Mouse (Mus musculus) lung, postnatal 0 days (tissue): ENCODE data around the gene 3110082I17Rik. TPM values are rescaled to one million over a fixed set of nuclear protein-coding genes. Genes with fewer than 3 reads are reported as not detected.

Experiments
- ATAC-seq: fragments of 200-750 bp; cut with Nextera tagmentation; 2 replicates; pipeline ENCODE4 v1.8.0; 2017; ENCODE audit warnings: moderate library complexity
- DNase-seq: peaks from one replicate; pipeline ENCODE4 v3.0.0-alpha.2; 2016; ENCODE audit warnings: low spot score
- H3K27ac ChIP-seq: fragments of 300-500 bp; sonication (generic); 2 replicates; pipeline ENCODE4 v1.5.1; 2014; ENCODE audit warnings: antibody characterized with exemption, mild to moderate bottlenecking, low read length, mixed read lengths
- H3K27me3 ChIP-seq: fragments of 300-500 bp; sonication (generic); replicated peaks from 2 replicates; pipeline ENCODE4 v1.6.1; 2014; ENCODE audit warnings: low read length, mixed read lengths; ENCODE audit not compliant: insufficient read depth
- H3K36me3 ChIP-seq: fragments of 300-500 bp; sonication (generic); 2 replicates; pipeline ENCODE4 v1.6.1; 2014; ENCODE audit warnings: low read length, mixed read lengths; ENCODE audit not compliant: insufficient read depth
- H3K4me1 ChIP-seq: fragments of 300-500 bp; sonication (generic); 2 replicates; pipeline ENCODE4 v1.6.1; 2014; ENCODE audit warnings: antibody characterized with exemption, low read depth, low read length, mixed read lengths; ENCODE audit not compliant: insufficient read depth
- H3K4me2 ChIP-seq: fragments of 300-500 bp; sonication (generic); replicated peaks from 2 replicates; pipeline ENCODE4 v1.6.1; 2014; ENCODE audit warnings: low read depth, mild to moderate bottlenecking, low read length, moderate library complexity, mixed read lengths
- H3K4me3 ChIP-seq: fragments of 300-500 bp; sonication (generic); 2 replicates; pipeline ENCODE4 v1.5.1; 2014; ENCODE audit warnings: low read depth, low read length
- H3K9ac ChIP-seq: fragments of 300-500 bp; sonication (generic); replicated peaks from 2 replicates; pipeline ENCODE4 v1.6.1; 2014; ENCODE audit warnings: low read depth, mild to moderate bottlenecking
- H3K9me3 ChIP-seq: fragments of 300-500 bp; sonication (generic); 2 replicates; pipeline ENCODE4 v1.6.1; 2016; ENCODE audit warnings: low read length, mixed read lengths
- CTCF ChIP-seq: IDR thresholded peaks from 2 replicates; pipeline ENCODE4 v1.5.1; 2016; ENCODE audit warnings: antibody characterized with exemption, mild to moderate bottlenecking
- EP300 ChIP-seq: IDR thresholded peaks from 2 replicates; pipeline ENCODE4 v1.6.1; 2016; ENCODE audit warnings: antibody characterized with exemption, mild to moderate bottlenecking, control low read depth
- WGBS: fragments of 180-500 bp; shearing (Covaris S2); extraction: QIAGEN DNeasy Blood & Tissue Kit; methylation state at CpG from one replicate; pipeline ENCODE4 v1.1.7; 2014; 5-methylcytosine and 5-hydroxymethylcytosine counted together
- polyA plus RNA-seq: library from polyadenylated mRNA; unstranded; fragments of >200 nt; fragmentation: Nextera tagmentation; extraction: Ambion mirVana; gene quantifications from 2 replicates; pipeline ENCODE4 v1.2.1, GENCODE M21; 2015

Gene 3110082I17Rik
- polyA plus RNA-seq, 1 experiment from 2014 or later: 16.1 TPM

DNA sequence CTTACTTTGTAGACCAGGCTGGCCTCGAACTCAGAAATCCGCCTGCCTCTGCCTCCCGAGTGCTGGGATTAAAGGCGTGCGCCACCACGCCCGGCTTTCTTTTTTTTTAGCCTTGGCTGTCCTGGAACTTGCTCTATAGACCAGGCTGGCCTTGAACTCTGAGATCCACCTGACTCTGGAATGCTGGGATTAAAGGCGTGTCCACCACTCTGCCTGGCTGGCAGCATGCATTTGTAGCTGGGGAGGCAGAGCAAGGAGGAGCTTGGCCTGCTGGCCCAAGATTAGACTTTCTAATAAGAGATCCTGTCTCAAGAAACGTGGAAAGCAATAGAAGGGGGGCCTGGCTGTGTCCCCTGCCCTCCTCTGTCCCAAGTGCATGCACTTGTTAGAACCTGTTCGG, 20.1 kb upstream of the 3110082I17Rik start:
- Histone ChIP-seq H3K4me1 (peaks cover 6% of the 10 kb centered on the region; the same call in 1 of the 2 replicates), H3K36me3 (peaks cover 39% of the 10 kb centered on the region; the same call in 1 of the 2 replicates), H3K27me3 (no peaks in the 10 kb centered on the region), H3K27ac (no peak overlapping the region), H3K9ac (no peak overlapping the region), H3K4me2 (no peak overlapping the region), H3K9me3 (no peaks in the 10 kb centered on the region), H3K4me3 (no peak overlapping the region)
- no peak for DNase-seq
- TF ChIP-seq EP300: no peak
- TF ChIP-seq CTCF: no peak
- 88% methylated on average over 10 of the region's 10 CpGs for WGBS
- no peak for ATAC-seq

DNA sequence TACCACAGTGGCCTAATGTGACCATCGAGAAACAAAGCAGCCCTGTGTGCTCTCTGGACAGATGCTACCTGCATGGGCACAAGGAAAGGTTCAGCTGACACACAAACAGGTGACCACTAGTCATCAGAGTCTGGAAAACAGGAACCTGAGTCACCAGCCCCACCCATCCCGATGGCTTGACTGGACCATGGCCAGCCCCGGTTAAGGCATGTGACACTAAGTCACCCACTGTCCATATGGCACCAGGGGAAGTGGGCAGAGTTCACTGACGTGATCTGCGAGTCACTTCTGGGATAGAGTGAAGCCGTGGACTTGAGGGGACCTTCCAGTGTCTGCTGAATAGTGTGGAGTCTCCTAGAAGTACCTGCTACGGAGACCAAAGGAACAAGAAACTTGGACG, 18.8 kb upstream of the 3110082I17Rik start:
- TF ChIP-seq EP300 (no peak), CTCF (no peak)
- H3K4me3 ChIP-seq: no peak overlapping the region
- peaks cover 6% of the 10 kb centered on the region; the same call in 1 of the 2 replicates for H3K4me1 ChIP-seq
- no peak overlapping the region for H3K27ac ChIP-seq
- H3K27me3 ChIP-seq: no peaks in the 10 kb centered on the region
- no peaks in the 10 kb centered on the region for H3K9me3 ChIP-seq
- peaks cover 47% of the 10 kb centered on the region for H3K36me3 ChIP-seq
- 86% methylated on average over 8 of the region's 8 CpGs for WGBS
- DNase-seq: no peak
- 0 out of 2 replicates have a peak, but pooled peaks have one; percentile 30 for ATAC-seq
- no peak overlapping the region for H3K4me2 ChIP-seq
- H3K9ac ChIP-seq: no peak overlapping the region

DNA sequence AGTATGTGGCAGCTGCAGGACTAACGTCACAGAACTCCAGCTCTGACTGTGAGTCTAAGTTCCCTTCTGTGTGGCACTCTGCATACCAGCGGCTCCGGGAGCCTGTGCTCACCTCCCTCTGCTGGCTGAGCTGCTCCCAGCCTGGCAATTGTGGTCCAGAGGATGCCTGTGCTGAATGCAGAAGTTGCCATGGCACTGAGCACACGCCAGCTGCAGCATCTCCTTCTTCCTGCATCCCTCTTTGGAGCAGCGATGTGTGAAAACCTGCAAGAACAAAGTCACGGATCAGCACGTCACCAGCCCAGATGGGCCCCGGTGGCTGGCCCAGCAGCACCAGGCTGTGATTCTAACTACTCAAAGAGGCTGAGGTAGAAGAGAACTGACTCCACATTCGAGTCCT, 14.4 kb upstream of the 3110082I17Rik start:
- Histone ChIP-seq H3K27ac (no peak overlapping the region), H3K4me3 (no peak overlapping the region), H3K36me3 (peaks cover 53% of the 10 kb centered on the region), H3K9me3 (no peaks in the 10 kb centered on the region), H3K9ac (no peak overlapping the region), H3K27me3 (no peaks in the 10 kb centered on the region), H3K4me1 (no peaks in the 10 kb centered on the region), H3K4me2 (no peak overlapping the region)
- TF ChIP-seq CTCF (no peak), EP300 (no peak)
- ATAC-seq (no peak), DNase-seq (no peak)
- WGBS: 87% methylated on average over 9 of the region's 9 CpGs

DNA sequence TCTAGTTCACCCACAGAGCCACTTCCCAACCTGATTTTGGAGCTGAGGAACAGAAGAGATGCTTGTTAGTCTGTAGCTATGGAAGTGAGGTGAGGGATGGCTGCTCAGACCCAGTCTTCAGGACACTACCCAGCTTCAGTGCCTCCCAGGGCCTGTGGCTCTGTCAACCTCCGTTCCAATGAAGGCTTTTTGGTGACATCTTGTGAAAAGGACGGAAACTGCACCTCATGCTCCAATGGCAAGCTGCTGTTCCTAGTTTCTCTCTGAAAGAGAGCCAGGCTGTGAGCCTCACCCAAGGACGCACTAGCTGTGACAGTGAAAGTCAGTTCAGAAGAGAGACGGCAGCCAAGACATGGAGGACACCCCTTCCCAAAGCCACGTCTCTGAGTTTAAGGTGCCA, 7.7 kb upstream of the 3110082I17Rik start:
- 41% methylated on average over 5 of the region's 5 CpGs for WGBS
- ATAC-seq: peak; percentile 53

DNA sequence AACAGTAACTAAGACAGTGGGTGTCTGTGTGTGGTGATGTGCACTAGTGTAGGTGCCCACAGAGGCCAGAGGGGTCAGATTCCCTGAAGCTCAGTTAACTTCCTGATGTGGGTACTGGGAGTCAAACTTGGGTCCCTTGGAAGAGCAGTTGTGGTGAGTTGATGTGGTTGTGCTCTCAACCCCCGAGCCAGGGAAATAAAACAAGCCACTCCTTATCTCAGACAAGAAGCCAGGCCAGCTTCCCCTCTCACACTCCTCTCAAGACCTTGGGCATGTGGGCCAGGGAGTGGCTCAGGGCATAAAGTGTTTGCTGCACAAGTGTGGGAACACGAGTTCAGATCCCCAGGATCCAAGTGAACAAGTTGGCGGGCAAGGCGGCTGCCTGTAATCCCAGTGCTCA, 6.5 kb upstream of the 3110082I17Rik start:
- Histone ChIP-seq H3K4me1 (no peaks in the 10 kb centered on the region), H3K9me3 (no peaks in the 10 kb centered on the region), H3K4me2 (no peak overlapping the region), H3K4me3 (no peak overlapping the region), H3K27me3 (no peaks in the 10 kb centered on the region), H3K27ac (no peak overlapping the region), H3K36me3 (peaks cover 7% of the 10 kb centered on the region), H3K9ac (no peak overlapping the region)
- TF ChIP-seq EP300 (no peak), CTCF (no peak)
- 63% methylated on average over 4 of the region's 4 CpGs for WGBS
- no peak for DNase-seq
- no peak for ATAC-seq

More for the DNA sequence above, 7.7 kb upstream of the 3110082I17Rik start:
- Histone ChIP-seq H3K9me3 (no peaks in the 10 kb centered on the region), H3K27me3 (no peaks in the 10 kb centered on the region), H3K4me2 (no peak overlapping the region), H3K36me3 (peaks cover 13% of the 10 kb centered on the region), H3K9ac (no peak overlapping the region), H3K4me1 (no peaks in the 10 kb centered on the region), H3K4me3 (no peak overlapping the region), H3K27ac (no peak overlapping the region)
- peak; percentile 48 for DNase-seq
- peak; percentile 72 for TF ChIP-seq CTCF
- no peak for TF ChIP-seq EP300

DNA sequence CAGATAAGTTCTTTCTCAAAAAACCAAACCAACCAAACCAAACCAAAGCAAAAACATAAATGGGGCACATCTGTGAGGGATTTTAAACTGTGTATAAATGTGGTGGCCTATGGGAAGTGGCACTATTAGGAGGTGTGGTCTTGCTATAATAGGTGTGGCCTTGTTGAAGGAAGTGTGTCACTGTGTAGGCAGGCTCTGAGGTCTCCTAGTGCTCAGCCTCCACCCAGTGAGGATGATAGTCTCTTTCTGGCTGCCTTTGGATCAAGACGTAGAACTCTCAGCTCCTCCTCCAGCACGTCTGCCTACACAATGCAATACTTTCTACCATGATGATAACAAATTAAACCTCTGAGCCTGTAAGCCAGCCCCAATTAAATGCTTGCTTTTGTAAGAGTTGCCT, 6.0 kb upstream of the 3110082I17Rik start:
- WGBS: 63% methylated on average over 2 of the region's 2 CpGs
- no peak for ATAC-seq

DNA sequence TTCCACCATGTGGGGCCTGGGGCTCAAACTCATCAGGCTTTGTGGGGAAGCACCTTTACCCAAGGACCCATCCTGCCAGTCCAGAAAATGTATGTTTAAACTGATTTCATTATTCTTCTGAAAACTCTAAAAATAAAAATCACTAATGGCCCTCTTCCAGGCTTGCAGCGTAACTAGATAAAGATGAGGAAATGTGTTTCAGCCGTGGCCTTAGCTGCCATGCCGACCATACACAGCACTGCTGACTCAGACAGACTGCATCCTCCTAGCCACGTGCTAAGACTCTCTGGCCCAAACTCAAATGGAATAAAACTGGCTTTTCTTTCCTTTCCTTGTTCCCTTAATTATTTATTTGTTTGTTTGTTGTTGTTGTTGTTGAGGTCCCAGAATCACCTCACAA, 4.5 kb upstream of the 3110082I17Rik start:
- Histone ChIP-seq H3K27ac (no peak overlapping the region), H3K36me3 (no peaks in the 10 kb centered on the region), H3K9ac (no peak overlapping the region), H3K4me2 (no peak overlapping the region), H3K4me1 (peaks cover 6% of the 10 kb centered on the region; the same call in 1 of the 2 replicates), H3K4me3 (no peak overlapping the region), H3K27me3 (no peaks in the 10 kb centered on the region), H3K9me3 (no peaks in the 10 kb centered on the region)
- TF ChIP-seq EP300 (no peak), CTCF (no peak)
- ATAC-seq (no peak), DNase-seq (peak; percentile 51)
- WGBS: 45% methylated on average over 4 of the region's 4 CpGs

More for the DNA sequence above, 6.0 kb upstream of the 3110082I17Rik start:
- no peak overlapping the region for H3K4me3 ChIP-seq
- H3K27me3 ChIP-seq: no peaks in the 10 kb centered on the region
- no peak overlapping the region for H3K27ac ChIP-seq
- H3K4me2 ChIP-seq: no peak overlapping the region
- H3K9ac ChIP-seq: no peak overlapping the region
- TF ChIP-seq CTCF (no peak), EP300 (no peak)
- H3K36me3 ChIP-seq: peaks cover 5% of the 10 kb centered on the region
- DNase-seq: no peak
- H3K9me3 ChIP-seq: no peaks in the 10 kb centered on the region
- no peaks in the 10 kb centered on the region for H3K4me1 ChIP-seq
